Mouse (Mus musculus): Measurements from ENCODE around the gene Tnni2.
A peak's percentile ranks its signal among the peaks of the same experiment; 100 is the strongest.

- peak; percentile 35; the same call in 1 of the 2 replicates for TF ChIP-seq CTCF (IDR thresholded peaks at IDR 0.05; ENCODE audit: borderline replicate concordance, extremely low read depth, insufficient read depth, insufficient read length)
- TF ChIP-seq POLR2A (IDR thresholded peaks at IDR 0.05; ENCODE audit: borderline replicate concordance, extremely low read depth, insufficient read depth, insufficient read length, poor library complexity, severe bottlenecking), result no peak
Observed at GRCm38 (mm10) chr7:142425641-142426213, 15.9 kb upstream of the Tnni2 start.

Measured in brain, embryonic 14.5 days (tissue).